Mouse (Mus musculus) stomach, postnatal 0 days (tissue): ENCODE measurements around the gene Tmem82. TPM values are rescaled to one million over a fixed set of nuclear protein-coding genes. Genes with fewer than 3 reads are reported as not detected.
A peak's percentile ranks its signal among the peaks of the same experiment; 100 is the strongest.

ENCODE experiments used
- ATAC-seq: fragments of 200-750 bp; cut with Nextera tagmentation; 2 replicates; pipeline ENCODE4 v1.8.0; 2017; ENCODE audit not compliant: low FRiP score, low TSS enrichment
- DNase-seq: peaks from one replicate; pipeline ENCODE4 v3.0.0-alpha.2; 2016; ENCODE audit warnings: low spot score
- H3K27ac ChIP-seq: fragments of 300-500 bp; sonication (generic); replicated peaks from 2 replicates; pipeline ENCODE4 v1.5.1; 2014; ENCODE audit warnings: mild to moderate bottlenecking, control low read depth
- H3K27me3 ChIP-seq: fragments of 300-500 bp; sonication (generic); 2 replicates; pipeline ENCODE4 v1.6.1; 2014; ENCODE audit warnings: low read length; ENCODE audit not compliant: control insufficient read depth, insufficient read depth
- H3K36me3 ChIP-seq: fragments of 300-500 bp; sonication (generic); 2 replicates; pipeline ENCODE4 v1.6.1; 2014; ENCODE audit warnings: low read length, mixed read lengths; ENCODE audit not compliant: control insufficient read depth, insufficient read depth
- H3K4me1 ChIP-seq: fragments of 300-500 bp; sonication (generic); replicated peaks from 2 replicates; pipeline ENCODE4 v1.6.1; 2014; ENCODE audit warnings: antibody characterized with exemption; ENCODE audit not compliant: control insufficient read depth, insufficient read depth
- H3K4me2 ChIP-seq: fragments of 300-500 bp; sonication (generic); replicated peaks from 2 replicates; pipeline ENCODE4 v1.6.1; 2014; ENCODE audit warnings: low read depth, mild to moderate bottlenecking, control low read depth, moderate library complexity
- H3K4me3 ChIP-seq: fragments of 300-500 bp; sonication (generic); 2 replicates; pipeline ENCODE4 v1.5.1; 2014; ENCODE audit warnings: low read depth, low read length, control low read depth
- H3K9ac ChIP-seq: fragments of 300-500 bp; sonication (generic); 2 replicates; pipeline ENCODE4 v1.6.1; 2014; ENCODE audit warnings: mild to moderate bottlenecking, low read length, control low read depth, mixed read lengths
- H3K9me3 ChIP-seq: fragments of 300-500 bp; sonication (generic); 2 replicates; pipeline ENCODE4 v1.6.1; 2016; ENCODE audit warnings: low read length; ENCODE audit not compliant: control insufficient read depth
- CTCF ChIP-seq: IDR thresholded peaks from 2 replicates; pipeline ENCODE4 v1.5.1; 2016; ENCODE audit warnings: antibody characterized with exemption, low read depth, mild to moderate bottlenecking, moderate library complexity
- EP300 ChIP-seq: optimal IDR thresholded peaks from 2 replicates; pipeline ENCODE3; 2016; ENCODE audit warnings: antibody characterized with exemption
- WGBS: fragments of 180-500 bp; shearing (Covaris S2); extraction: QIAGEN DNeasy Blood & Tissue Kit; methylation state at CpG from one replicate; pipeline ENCODE4 v1.1.7; 2014; 5-methylcytosine and 5-hydroxymethylcytosine counted together
- polyA plus RNA-seq: library from polyadenylated mRNA; unstranded; fragments of >200 nt; fragmentation: Nextera tagmentation; extraction: Ambion mirVana; gene quantifications from 2 replicates; pipeline ENCODE4 v1.2.1, GENCODE M21; 2015

Tmem82 gene
- polyA plus RNA-seq, 1 experiment from 2014 or later = 2.2 TPM

DNA sequence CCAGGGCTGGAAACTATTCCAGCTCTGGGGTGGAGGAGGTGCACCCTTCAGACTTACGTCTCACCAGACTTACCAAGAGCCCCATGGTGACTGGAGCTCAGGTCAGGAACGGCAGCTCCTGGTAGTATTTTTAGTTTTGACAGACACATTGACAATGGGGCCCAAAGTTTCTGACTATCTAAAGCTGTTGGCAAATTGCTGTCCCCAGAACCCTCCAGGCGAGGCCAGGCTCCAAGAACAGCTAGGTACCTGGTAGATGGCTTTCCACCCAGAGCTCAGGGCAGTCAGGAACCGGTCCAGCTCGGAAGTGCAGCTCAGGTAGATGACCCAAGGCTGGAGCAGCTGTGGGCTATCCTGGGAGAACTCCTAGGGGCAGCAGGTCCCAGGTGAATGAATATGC is 9.1 kb upstream of the Tmem82 start:
- H3K4me3 ChIP-seq = no peak overlapping the region
- H3K4me1 ChIP-seq = no peaks in the 10 kb centered on the region
- H3K36me3 ChIP-seq = peaks cover 44% of the 10 kb centered on the region
- no peak overlapping the region for H3K27ac ChIP-seq
- DNase-seq = no peak
- 83% methylated on average over 5 of the region's 5 CpGs for WGBS
- H3K4me2 ChIP-seq = no peak overlapping the region
- H3K27me3 ChIP-seq = no peaks in the 10 kb centered on the region
- no peak for TF ChIP-seq CTCF
- no peak for TF ChIP-seq EP300
- no peaks in the 10 kb centered on the region for H3K9me3 ChIP-seq
- H3K9ac ChIP-seq = no peak overlapping the region
- ATAC-seq = no peak

- no peak for ATAC-seq
- peak; percentile 13 for DNase-seq
- Histone ChIP-seq H3K27me3 (no peaks in the 10 kb centered on the region), H3K4me1 (no peaks in the 10 kb centered on the region), H3K9me3 (no peaks in the 10 kb centered on the region), H3K36me3 (peaks cover 29% of the 10 kb centered on the region), H3K27ac (no peak overlapping the region), H3K4me2 (no peak overlapping the region), H3K4me3 (no peak overlapping the region), H3K9ac (no peak overlapping the region)
- WGBS = 88% methylated on average over 16 of the region's 16 CpGs
- TF ChIP-seq EP300 (no peak), CTCF (no peak)
Observed at GRCm38 (mm10) chr4:141625774-141626550, 7.5 kb upstream of the Tmem82 start.

GRCm38 (mm10) chr4:141624983-141625773 is 6.7 kb upstream of the Tmem82 start:
- no peaks in the 10 kb centered on the region for H3K4me1 ChIP-seq
- 73% methylated on average over 19 of the region's 19 CpGs for WGBS
- H3K27ac ChIP-seq = no peak overlapping the region
- peak; percentile 69 for DNase-seq
- H3K9me3 ChIP-seq = no peaks in the 10 kb centered on the region
- TF ChIP-seq CTCF = peak; percentile 73
- TF ChIP-seq EP300 = no peak
- H3K27me3 ChIP-seq = no peaks in the 10 kb centered on the region
- no peak overlapping the region for H3K4me3 ChIP-seq
- 0 out of 2 replicates have a peak, but pooled peaks have one; percentile 20 for ATAC-seq
- H3K4me2 ChIP-seq = no peak overlapping the region
- no peak overlapping the region for H3K9ac ChIP-seq
- H3K36me3 ChIP-seq = peaks cover 22% of the 10 kb centered on the region

GRCm38 (mm10) chr4:141624134-141624533 is 5.7 kb upstream of the Tmem82 start:
- H3K27me3 ChIP-seq = no peaks in the 10 kb centered on the region
- WGBS = 84% methylated on average over 8 of the region's 8 CpGs
- ATAC-seq = no peak
- no peak overlapping the region for H3K4me2 ChIP-seq
- H3K9me3 ChIP-seq = no peaks in the 10 kb centered on the region
- H3K36me3 ChIP-seq = peaks cover 17% of the 10 kb centered on the region
- TF ChIP-seq CTCF (no peak), EP300 (no peak)
- H3K27ac ChIP-seq = peak overlapping the region; percentile 14; the same call in 1 of the 2 replicates
- H3K4me3 ChIP-seq = no peak overlapping the region
- DNase-seq = peak; percentile 27
- no peak overlapping the region for H3K9ac ChIP-seq
- H3K4me1 ChIP-seq = no peaks in the 10 kb centered on the region

DNA sequence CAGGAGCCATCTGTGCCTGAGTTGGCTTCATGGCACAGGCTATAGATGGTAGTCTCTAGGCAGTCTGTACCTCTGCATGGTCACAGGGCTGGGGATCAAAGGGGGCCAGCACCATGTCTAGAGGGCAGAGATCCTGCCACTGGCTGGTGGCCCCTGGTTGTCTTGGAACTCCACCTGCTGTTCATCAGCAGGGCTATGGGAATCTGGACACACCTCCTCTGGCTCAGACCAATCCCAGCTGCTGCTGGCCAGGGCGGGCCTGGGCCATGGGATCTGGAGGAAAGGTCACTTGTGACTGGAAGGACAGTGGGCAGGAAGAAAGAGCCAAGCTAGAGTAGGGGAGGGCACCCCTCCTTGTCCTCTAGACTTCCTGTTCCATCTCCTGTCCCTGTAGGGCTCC is 5.2 kb upstream of the Tmem82 start, which contains the start of gene Slc25a34:
Slc25a34 (minus strand) TSS at position 156 of the 400 bp plus-strand sequence.
- 0 out of 2 replicates have a peak, but pooled peaks cover 2% of the 10 kb centered on the region for H3K4me1 ChIP-seq
- no peak within 1 kb of the TSS for H3K4me3 ChIP-seq
- no peaks in the 10 kb centered on the region for H3K27me3 ChIP-seq
- TF ChIP-seq CTCF = peak; percentile 30
- no peak for TF ChIP-seq EP300
- H3K27ac ChIP-seq = peak within 1 kb of the TSS; percentile 14; the same call in 1 of the 2 replicates
- H3K36me3 ChIP-seq = peaks cover 13% of the 10 kb centered on the region
- H3K4me2 ChIP-seq = no peak within 1 kb of the TSS
- ATAC-seq = peak; percentile 84
- no peaks in the 10 kb centered on the region for H3K9me3 ChIP-seq
- peak; percentile 72 for DNase-seq
- H3K9ac ChIP-seq = 0 out of 2 replicates have a peak within 1 kb of the TSS, but pooled peaks have one; percentile 13
- 50% methylated on average over 1 of the region's 1 CpGs for WGBS
